Mouse (Mus musculus) cerebellum, adult 18-20 months (tissue): ENCODE data around the gene Sectm1a.
A peak's percentile ranks its signal among the peaks of the same experiment; 100 is the strongest.
"Not testable (repeated sequence)": the region's sequence is repeated elsewhere in the genome, so short reads cannot be mapped to it uniquely, and the experiment has no call there.

Experiments
- DNase-seq, 2 experiments: peaks; one replicate each; pipeline ENCODE4 v3.0.0; 2021

The Sectm1a gene

GRCm38 (mm10) chr11:121088997-121089396 lies 8.0 kb upstream of the Sectm1a start:
- no peak for DNase-seq

GRCm38 (mm10) chr11:121086296-121086695 lies 5.3 kb upstream of the Sectm1a start:
- DNase-seq: no peak

GRCm38 (mm10) chr11:121085181-121085580 lies 4.2 kb upstream of the Sectm1a start:
- DNase-seq: no peak

- DNase-seq: no peak
Measured at GRCm38 (mm10) chr11:121082857-121083500, 2.0 kb upstream of the Sectm1a start.

GRCm38 (mm10) chr11:121082250-121082649 lies 1.2 kb upstream of the Sectm1a start:
- DNase-seq: no peak

- no peak for DNase-seq
Measured at GRCm38 (mm10) chr11:121080330-121080729, 690 bp downstream of the Sectm1a start.

- no peak for DNase-seq
Measured at GRCm38 (mm10) chr11:121075655-121076054, 5.4 kb downstream of the Sectm1a start.

- DNase-seq: not testable (repeated sequence)
Measured at GRCm38 (mm10) chr11:121069662-121070061, 11.4 kb downstream of the Sectm1a start.

GRCm38 (mm10) chr11:121067895-121068294 lies 13.1 kb downstream of the Sectm1a start:
- no peak for DNase-seq

- no peak for DNase-seq
Measured at GRCm38 (mm10) chr11:121064197-121064596, 16.8 kb downstream of the Sectm1a start.

GRCm38 (mm10) chr11:121063379-121063778 lies 17.6 kb downstream of the Sectm1a start, which contains the start of gene Sectm1b:
Gene Sectm1b (minus strand): TSS chr11:121063569.
- DNase-seq: no peak

- no peak for DNase-seq
Measured at GRCm38 (mm10) chr11:121061615-121062014, 19.4 kb downstream of the Sectm1a start.

- not testable (repeated sequence) for DNase-seq
Measured at GRCm38 (mm10) chr11:121060401-121061067, 20.5 kb downstream of the Sectm1a start.

- DNase-seq: no peak
Measured at GRCm38 (mm10) chr11:121059471-121059870, 21.5 kb downstream of the Sectm1a start.

GRCm38 (mm10) chr11:121058956-121059355 lies 22.1 kb downstream of the Sectm1a start:
- no peak for DNase-seq

GRCm38 (mm10) chr11:121058122-121058521 lies 22.9 kb downstream of the Sectm1a start:
- DNase-seq: no peak

GRCm38 (mm10) chr11:121056536-121057236 lies 24.3 kb downstream of the Sectm1a start:
- DNase-seq: no peak

GRCm38 (mm10) chr11:121053536-121053935 lies 27.5 kb downstream of the Sectm1a start:
- DNase-seq: peak; percentile 81 to 82

- DNase-seq: no peak
Measured at GRCm38 (mm10) chr11:121052387-121052786, 28.6 kb downstream of the Sectm1a start.

GRCm38 (mm10) chr11:121051793-121052192 lies 29.2 kb downstream of the Sectm1a start:
- no peak for DNase-seq

- no peak for DNase-seq
Measured at GRCm38 (mm10) chr11:121049840-121050239, 31.2 kb downstream of the Sectm1a start.

GRCm38 (mm10) chr11:121047826-121048399 lies 33.1 kb downstream of the Sectm1a start:
- DNase-seq: no peak

GRCm38 (mm10) chr11:121045286-121045685 lies 35.7 kb downstream of the Sectm1a start:
- DNase-seq: no peak
